Mouse (Mus musculus): ENCODE measurements around the gene Tmem143.

DNA sequence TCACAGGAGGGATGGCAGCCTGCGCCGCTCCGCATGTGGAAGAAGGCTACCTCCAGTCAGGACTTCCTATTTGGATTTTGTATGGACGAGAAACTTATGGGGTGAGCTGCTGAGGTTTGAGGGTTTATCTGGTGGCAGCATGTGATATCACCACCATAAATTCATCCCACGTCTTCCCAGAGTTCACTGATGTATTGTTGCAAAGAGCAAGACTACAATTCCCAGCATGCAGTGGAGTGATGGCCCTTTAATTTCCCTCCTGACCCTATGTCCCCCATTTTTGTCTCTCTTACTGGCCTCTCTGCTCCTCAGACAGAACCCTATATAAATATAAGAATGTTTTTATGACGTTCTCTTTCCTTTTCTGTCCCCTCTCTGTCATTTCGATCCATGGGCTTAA, 33.9 kb upstream of the Tmem143 start:
- TF ChIP-seq POLR2A (IDR thresholded peaks at IDR 0.05; ENCODE audit: borderline replicate concordance, control insufficient read depth, low read depth, low read length): no peak
- TF ChIP-seq CTCF (IDR thresholded peaks at IDR 0.05; ENCODE audit: control insufficient read depth, insufficient read depth, low read length): no peak

Measured in bone marrow, adult 2 months (tissue).